In the genomic region with DNA sequence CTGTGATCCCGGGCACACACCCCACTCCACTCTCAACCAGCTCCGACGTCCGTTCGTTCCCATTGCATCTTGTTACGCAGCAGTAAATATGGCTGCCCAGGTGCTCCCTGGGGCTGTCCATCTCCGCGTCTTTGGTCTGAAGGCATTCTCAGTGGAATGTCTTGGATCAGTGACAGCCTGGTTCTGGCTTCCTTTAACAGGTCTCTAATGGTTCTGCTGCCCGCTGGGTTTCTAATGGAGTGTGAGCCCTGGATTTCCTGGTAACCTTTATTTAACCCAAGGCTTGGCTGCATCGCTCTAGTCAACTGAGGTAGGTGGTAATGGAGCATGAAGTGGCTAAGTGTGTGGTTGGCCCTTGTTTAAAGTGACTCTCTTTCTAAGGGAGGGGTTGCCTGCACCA, we compare ENCODE assay signal across 7 mouse cellular contexts.
"Had no signal": no experiment of that assay in that cellular context is flagged by ENCODE, and none has a peak within 500 bp of the region (broad histone marks: within the 10 kb centered on the region; RNA-seq: fewer than 3 reads in every experiment).

No protein-coding gene starts in this region.

- DNase-seq: lung, adult 2 months; lung, postnatal 10 days; lung, postnatal 4 days; midbrain, embryonic 14.5 days; right cerebral cortex, adult 18-20 months; right cerebral cortex, postnatal 25 days; thymus, postnatal 4 days had no signal
